Mouse (Mus musculus): ENCODE results near the gene Svs1.
A peak's percentile ranks its signal among the peaks of the same experiment; 100 is the strongest.
"Not testable (repeated sequence)": the region's sequence is repeated elsewhere in the genome, so short reads cannot be mapped to it uniquely, and the experiment has no call there.

Svs1 gene

GRCm38 (mm10) chr6:48959151-48959550, 27.5 kb upstream of the Svs1 start:
- H3K36me3 ChIP-seq (ENCODE audit: insufficient read depth, low read length); H3K9me3 ChIP-seq (ENCODE audit: low read length); H3K4me1 ChIP-seq (replicated peaks; ENCODE audit: low read depth, low read length); H3K27me3 ChIP-seq (ENCODE audit: insufficient read depth, low read length); H3K4me3 ChIP-seq (replicated peaks; ENCODE audit: low read length): not testable (repeated sequence)
- TF ChIP-seq CTCF (conservative IDR thresholded peaks at IDR 0.05; ENCODE audit: low read length): peak; percentile 24

- not testable (repeated sequence) for H3K4me3 ChIP-seq (replicated peaks; ENCODE audit: low read length); H3K36me3 ChIP-seq (ENCODE audit: insufficient read depth, low read length); H3K9me3 ChIP-seq (ENCODE audit: low read length); H3K27me3 ChIP-seq (ENCODE audit: insufficient read depth, low read length); H3K4me1 ChIP-seq (replicated peaks; ENCODE audit: low read depth, low read length)
Observed at GRCm38 (mm10) chr6:48966696-48967095, 20.0 kb upstream of the Svs1 start.

GRCm38 (mm10) chr6:48967868-48968267, 18.8 kb upstream of the Svs1 start:
- TF ChIP-seq NANOG (IDR thresholded peaks at IDR 0.05; ENCODE audit: borderline replicate concordance, low read length) (no peak), CTCF (conservative IDR thresholded peaks at IDR 0.05; ENCODE audit: low read length) (no peak)

GRCm38 (mm10) chr6:48974663-48975062, 12.0 kb upstream of the Svs1 start, which contains the start of gene Doxl2:
TSS of gene Doxl2 (plus strand) at chr6:48974963.
- Histone ChIP-seq H3K4me3 (replicated peaks; ENCODE audit: low read length) (no peak within 1 kb of the TSS), H3K4me1 (replicated peaks; ENCODE audit: low read depth, low read length) (no peaks in the 10 kb centered on the region), H3K36me3 (ENCODE audit: insufficient read depth, low read length) (no peaks in the 10 kb centered on the region), H3K27me3 (ENCODE audit: insufficient read depth, low read length) (no peaks in the 10 kb centered on the region), H3K9me3 (ENCODE audit: low read length) (no peaks in the 10 kb centered on the region)
- TF ChIP-seq NANOG (IDR thresholded peaks at IDR 0.05; ENCODE audit: borderline replicate concordance, low read length) (no peak), POU5F1 (IDR thresholded peaks at IDR 0.05; ENCODE audit: borderline replicate concordance, low read length) (no peak), CTCF (conservative IDR thresholded peaks at IDR 0.05; ENCODE audit: low read length) (no peak)

More at GRCm38 (mm10) chr6:48967868-48968267, 18.8 kb upstream of the Svs1 start:
- Histone ChIP-seq H3K4me3 (replicated peaks; ENCODE audit: low read length) (no peak overlapping the region), H3K36me3 (ENCODE audit: insufficient read depth, low read length) (no peaks in the 10 kb centered on the region), H3K9me3 (ENCODE audit: low read length) (no peaks in the 10 kb centered on the region), H3K4me1 (replicated peaks; ENCODE audit: low read depth, low read length) (no peaks in the 10 kb centered on the region), H3K27me3 (ENCODE audit: insufficient read depth, low read length) (no peaks in the 10 kb centered on the region)

- no peak overlapping the region for H3K4me3 ChIP-seq (replicated peaks; ENCODE audit: low read length)
- H3K27me3 ChIP-seq (ENCODE audit: insufficient read depth, low read length): peaks cover 4% of the 10 kb centered on the region; the same call in 1 of the 2 replicates
- no peaks in the 10 kb centered on the region for H3K9me3 ChIP-seq (ENCODE audit: low read length)
- TF ChIP-seq NANOG (IDR thresholded peaks at IDR 0.05; ENCODE audit: borderline replicate concordance, low read length) (no peak), POU5F1 (IDR thresholded peaks at IDR 0.05; ENCODE audit: borderline replicate concordance, low read length) (no peak), CTCF (conservative IDR thresholded peaks at IDR 0.05; ENCODE audit: low read length) (no peak)
- H3K36me3 ChIP-seq (ENCODE audit: insufficient read depth, low read length): no peaks in the 10 kb centered on the region
- no peaks in the 10 kb centered on the region for H3K4me1 ChIP-seq (replicated peaks; ENCODE audit: low read depth, low read length)
Observed at GRCm38 (mm10) chr6:48979616-48980015, 7.0 kb upstream of the Svs1 start.

- Histone ChIP-seq H3K36me3 (ENCODE audit: insufficient read depth, low read length) (no peaks in the 10 kb centered on the region), H3K4me3 (replicated peaks; ENCODE audit: low read length) (no peak overlapping the region), H3K9me3 (ENCODE audit: low read length) (no peaks in the 10 kb centered on the region), H3K4me1 (replicated peaks; ENCODE audit: low read depth, low read length) (no peaks in the 10 kb centered on the region), H3K27me3 (ENCODE audit: insufficient read depth, low read length) (peaks cover 4% of the 10 kb centered on the region; the same call in 1 of the 2 replicates)
- no peak for TF ChIP-seq NANOG (IDR thresholded peaks at IDR 0.05; ENCODE audit: borderline replicate concordance, low read length)
- no peak for TF ChIP-seq CTCF (conservative IDR thresholded peaks at IDR 0.05; ENCODE audit: low read length)
- no peak for TF ChIP-seq POU5F1 (IDR thresholded peaks at IDR 0.05; ENCODE audit: borderline replicate concordance, low read length)
Observed at GRCm38 (mm10) chr6:48982305-48982704, 4.4 kb upstream of the Svs1 start.

GRCm38 (mm10) chr6:48989971-48990370, 3.3 kb downstream of the Svs1 start:
- TF ChIP-seq POU5F1 (IDR thresholded peaks at IDR 0.05; ENCODE audit: borderline replicate concordance, low read length): no peak
- no peak for TF ChIP-seq NANOG (IDR thresholded peaks at IDR 0.05; ENCODE audit: borderline replicate concordance, low read length)
- TF ChIP-seq CTCF (conservative IDR thresholded peaks at IDR 0.05; ENCODE audit: low read length): no peak
- peaks cover 5% of the 10 kb centered on the region for H3K27me3 ChIP-seq (ENCODE audit: insufficient read depth, low read length)
- H3K4me1 ChIP-seq (replicated peaks; ENCODE audit: low read depth, low read length): no peaks in the 10 kb centered on the region
- no peaks in the 10 kb centered on the region for H3K9me3 ChIP-seq (ENCODE audit: low read length)
- no peak overlapping the region for H3K4me3 ChIP-seq (replicated peaks; ENCODE audit: low read length)
- H3K36me3 ChIP-seq (ENCODE audit: insufficient read depth, low read length): no peaks in the 10 kb centered on the region

GRCm38 (mm10) chr6:48991991-48992390, 5.3 kb downstream of the Svs1 start:
- no peaks in the 10 kb centered on the region for H3K9me3 ChIP-seq (ENCODE audit: low read length)
- H3K27me3 ChIP-seq (ENCODE audit: insufficient read depth, low read length): peaks cover 5% of the 10 kb centered on the region
- no peak for TF ChIP-seq NANOG (IDR thresholded peaks at IDR 0.05; ENCODE audit: borderline replicate concordance, low read length)
- no peak for TF ChIP-seq POU5F1 (IDR thresholded peaks at IDR 0.05; ENCODE audit: borderline replicate concordance, low read length)
- no peak for TF ChIP-seq CTCF (conservative IDR thresholded peaks at IDR 0.05; ENCODE audit: low read length)
- H3K4me3 ChIP-seq (replicated peaks; ENCODE audit: low read length): no peak overlapping the region
- H3K36me3 ChIP-seq (ENCODE audit: insufficient read depth, low read length): no peaks in the 10 kb centered on the region
- H3K4me1 ChIP-seq (replicated peaks; ENCODE audit: low read depth, low read length): no peaks in the 10 kb centered on the region

- Histone ChIP-seq H3K36me3 (ENCODE audit: insufficient read depth, low read length) (no peaks in the 10 kb centered on the region), H3K4me3 (replicated peaks; ENCODE audit: low read length) (no peak overlapping the region), H3K27me3 (ENCODE audit: insufficient read depth, low read length) (peaks cover 5% of the 10 kb centered on the region; the same call in 1 of the 2 replicates), H3K9me3 (ENCODE audit: low read length) (no peaks in the 10 kb centered on the region), H3K4me1 (replicated peaks; ENCODE audit: low read depth, low read length) (no peaks in the 10 kb centered on the region)
- TF ChIP-seq CTCF (conservative IDR thresholded peaks at IDR 0.05; ENCODE audit: low read length): no peak
- TF ChIP-seq POU5F1 (IDR thresholded peaks at IDR 0.05; ENCODE audit: borderline replicate concordance, low read length): no peak
- no peak for TF ChIP-seq NANOG (IDR thresholded peaks at IDR 0.05; ENCODE audit: borderline replicate concordance, low read length)
Observed at GRCm38 (mm10) chr6:48998186-48998585, 11.5 kb downstream of the Svs1 start.
